Mouse (Mus musculus) liver, embryonic 16.5 days (tissue): ENCODE results near the gene Rtn3. TPM values are rescaled to one million over a fixed set of nuclear protein-coding genes. Genes with fewer than 3 reads are reported as not detected.

Experiments used
- ATAC-seq: fragments of 200-750 bp; cut with Nextera tagmentation; 2 replicates; pipeline ENCODE4 v1.8.0; 2017; ENCODE audit warnings: low read depth, mild to moderate bottlenecking, moderate number of reproducible peaks, moderate library complexity
- H3K27ac ChIP-seq: fragments of 300-500 bp; sonication (generic); 2 replicates; pipeline ENCODE4 v1.5.1; 2014; ENCODE audit warnings: mild to moderate bottlenecking, low read length
- H3K27me3 ChIP-seq: fragments of 300-500 bp; sonication (generic); 2 replicates; pipeline ENCODE4 v1.6.1; 2014; ENCODE audit warnings: low read depth, low read length, mixed read lengths; ENCODE audit not compliant: control insufficient read depth, insufficient read depth
- H3K36me3 ChIP-seq: fragments of 300-500 bp; sonication (generic); 2 replicates; pipeline ENCODE4 v1.6.1; 2014; ENCODE audit warnings: mild to moderate bottlenecking; ENCODE audit not compliant: control insufficient read depth, insufficient read depth
- H3K4me1 ChIP-seq: fragments of 300-500 bp; sonication (generic); 2 replicates; pipeline ENCODE4 v1.6.1; 2014; ENCODE audit warnings: low read depth, low read length, mixed read lengths; ENCODE audit not compliant: control insufficient read depth
- H3K4me2 ChIP-seq: fragments of 300-500 bp; sonication (generic); 2 replicates; pipeline ENCODE4 v1.6.1; 2014; ENCODE audit warnings: low read depth, low read length, mixed read lengths
- H3K4me3 ChIP-seq: fragments of 300-500 bp; sonication (generic); 2 replicates; pipeline ENCODE4 v1.5.1; 2014; ENCODE audit warnings: low read depth, mild to moderate bottlenecking, low read length
- H3K9ac ChIP-seq: fragments of 300-500 bp; sonication (generic); 2 replicates; pipeline ENCODE4 v1.6.1; 2014; ENCODE audit warnings: low read depth, low read length
- H3K9me3 ChIP-seq: fragments of 300-500 bp; sonication (generic); replicated peaks from 2 replicates; pipeline ENCODE4 v1.6.1; 2016; ENCODE audit warnings: low read length; ENCODE audit not compliant: control insufficient read depth
- whole genome bisulfite sequencing: fragments of 180-500 bp; shearing (Covaris S2); extraction: QIAGEN DNeasy Blood & Tissue Kit; methylation state at CpG from one replicate; pipeline ENCODE4 v1.1.7; 2014; ENCODE audit not compliant: insufficient replicate concordance; 5-methylcytosine and 5-hydroxymethylcytosine counted together
- microRNA-seq: library from miRNA; unstranded; fragments of <30 nt; microRNA quantifications from one replicate; pipeline ENCODE4, GENCODE M21; 2016
- polyA plus RNA-seq: library from polyadenylated mRNA; unstranded; fragments of >200 nt; fragmentation: Nextera tagmentation; extraction: Ambion mirVana; gene quantifications from 2 replicates; pipeline ENCODE4 v1.2.1, GENCODE M21; 2015

Rtn3 gene
- polyA plus RNA-seq, 1 experiment from 2014 or later, result 63.8 TPM

DNA sequence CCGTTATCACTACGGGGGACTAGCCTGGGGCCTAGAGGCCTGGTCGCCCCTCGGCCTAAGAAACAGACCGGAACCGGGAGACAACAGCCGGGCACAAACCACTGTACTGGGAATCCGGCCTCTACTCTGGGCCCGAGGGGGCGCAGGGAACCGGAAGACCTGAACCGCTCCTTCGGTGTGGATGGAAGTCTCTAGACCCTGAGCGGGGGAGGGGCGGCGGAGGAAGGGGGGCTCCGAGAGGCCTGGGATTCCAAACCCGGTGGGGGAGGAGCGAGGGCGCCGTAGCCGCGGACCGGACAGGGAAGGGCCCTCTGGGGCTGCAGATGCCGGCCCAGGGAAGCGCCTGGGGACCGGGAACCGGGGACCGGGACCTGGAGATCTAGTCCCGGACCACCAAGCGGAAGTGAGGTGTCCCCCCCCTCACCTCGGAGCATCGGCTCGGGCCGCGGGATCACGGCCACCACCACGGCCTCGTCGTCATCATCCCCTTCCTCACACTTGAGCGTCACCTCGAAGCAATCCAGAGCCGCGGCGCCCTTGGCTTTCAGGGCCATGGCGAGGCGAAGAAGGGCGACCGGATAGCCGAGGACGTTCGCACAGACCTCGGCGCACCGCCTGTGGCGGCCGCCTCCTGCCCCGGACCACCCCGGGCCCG, 100.7 kb downstream of the Rtn3 start:
- WGBS, result 1% methylated on average over 55 of the region's 60 CpGs

DNA sequence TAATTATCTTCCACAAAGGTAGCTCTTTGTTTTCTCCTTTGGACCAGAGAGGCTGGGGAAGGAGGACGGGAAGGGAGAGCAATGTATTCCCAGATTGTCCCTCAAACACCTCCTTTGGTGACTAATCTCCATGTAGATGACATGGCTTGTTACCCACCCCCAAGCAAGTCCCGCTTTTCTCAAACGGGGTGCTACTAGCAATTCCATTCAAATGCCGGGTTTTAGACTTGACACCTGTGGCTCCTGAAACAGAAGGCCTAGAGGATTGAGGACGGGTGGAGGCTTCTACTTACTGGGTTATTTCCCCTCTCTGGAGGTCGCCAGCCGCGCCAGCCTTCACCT, 101.2 kb downstream of the Rtn3 start:
- Histone ChIP-seq H3K27me3 (no peaks in the 10 kb centered on the region), H3K4me1 (peaks cover 14% of the 10 kb centered on the region), H3K4me2 (peak overlapping the region; percentile 97), H3K27ac (no peak overlapping the region), H3K9ac (peak overlapping the region; percentile 85), H3K9me3 (no peaks in the 10 kb centered on the region), H3K4me3 (peak overlapping the region; percentile 86), H3K36me3 (no peaks in the 10 kb centered on the region)
- 16% methylated on average over 8 of the region's 8 CpGs for WGBS
- ATAC-seq, result no peak

More for the DNA sequence above, 100.7 kb downstream of the Rtn3 start:
- peak; percentile 7 for ATAC-seq
- no peaks in the 10 kb centered on the region for H3K27me3 ChIP-seq
- peaks cover 14% of the 10 kb centered on the region for H3K4me1 ChIP-seq
- H3K9ac ChIP-seq, result peak overlapping the region; percentile 85
- H3K4me3 ChIP-seq, result peak overlapping the region; percentile 86
- H3K9me3 ChIP-seq, result no peaks in the 10 kb centered on the region
- H3K4me2 ChIP-seq, result peak overlapping the region; percentile 97
- H3K36me3 ChIP-seq, result no peaks in the 10 kb centered on the region
- H3K27ac ChIP-seq, result peak overlapping the region; percentile 63; the same call in 1 of the 2 replicates

DNA sequence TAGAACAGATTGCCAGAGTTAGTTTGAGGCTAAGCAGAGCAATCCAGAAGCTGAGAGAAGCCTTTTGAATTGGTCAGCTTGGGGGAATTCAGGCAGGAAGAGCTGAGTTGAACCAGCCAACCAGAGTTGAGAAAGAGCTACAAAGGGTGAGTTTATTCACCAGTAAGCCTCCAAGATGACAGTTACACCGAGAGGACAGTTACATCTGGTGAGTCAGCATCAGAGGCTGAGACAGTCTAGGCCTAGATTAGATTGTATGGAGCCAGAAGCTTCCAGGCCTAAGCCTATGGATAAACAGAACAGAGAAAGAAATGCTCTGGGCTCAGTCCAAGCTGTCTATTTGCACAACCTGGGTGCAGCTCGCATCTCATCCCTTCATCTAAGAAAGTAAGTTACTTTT, 105.4 kb downstream of the Rtn3 start:
- no peak overlapping the region for H3K27ac ChIP-seq
- H3K36me3 ChIP-seq, result no peaks in the 10 kb centered on the region; the same call in 1 of the 2 replicates
- H3K4me3 ChIP-seq, result no peak overlapping the region
- no peak overlapping the region for H3K9ac ChIP-seq
- 47% methylated on average over 2 of the region's 2 CpGs for WGBS
- peaks cover 7% of the 10 kb centered on the region for H3K4me1 ChIP-seq
- H3K4me2 ChIP-seq, result no peak overlapping the region
- no peak for ATAC-seq
- H3K27me3 ChIP-seq, result no peaks in the 10 kb centered on the region
- H3K9me3 ChIP-seq, result no peaks in the 10 kb centered on the region

Small RNAs within 50 kb of the gene (microRNA-seq; reads per million reads assigned to microRNA genes)
- 1.2 reads per million for gene Mir6991

Other genes with a start within 250 kb of the Rtn3 start
- gene Naa40, start 242.1 kb downstream of the Rtn3 start, polyA plus RNA-seq, result 22.1 TPM in 2 replicates
- 0.27 and 0.47 TPM in 2 replicates for gene Rcor2, start 216.0 kb downstream of the Rtn3 start, polyA plus RNA-seq
- gene Mark2, start 141.4 kb downstream of the Rtn3 start, polyA plus RNA-seq, result 13.8 and 15.3 TPM in 2 replicates
- gene Spindoc, start 100.3 kb downstream of the Rtn3 start, polyA plus RNA-seq, result 2.7 and 2.8 TPM in 2 replicates
- gene 2700081O15Rik, start 65.7 kb downstream of the Rtn3 start, polyA plus RNA-seq, result 0.55 and 0.61 TPM in 2 replicates
- 5.5 and 5.6 TPM in 2 replicates for gene Atl3, start 10.8 kb upstream of the Rtn3 start, polyA plus RNA-seq
- gene Pla2g16, start 74.2 kb upstream of the Rtn3 start, polyA plus RNA-seq, result 18.8 and 23.0 TPM in 2 replicates
- 0.05 TPM in 1 of 2 replicates, not detected in the other for gene Lgals12, start 123.9 kb upstream of the Rtn3 start, polyA plus RNA-seq
- not detected in 2 replicates for gene Hrasls5, start 129.3 kb upstream of the Rtn3 start, polyA plus RNA-seq
- not detected in 2 replicates for gene Slc22a19, start 228.0 kb upstream of the Rtn3 start, polyA plus RNA-seq